Mouse (Mus musculus) liver, adult 2 months (tissue): ENCODE results near the gene Sf3b2. TPM values are rescaled to one million over a fixed set of nuclear protein-coding genes. Genes with fewer than 3 reads are reported as not detected.

Experiments used
- DNase-seq: peaks from one replicate; pipeline ENCODE4 v3.0.0-alpha.2; 2011; ENCODE audit warnings: low read depth, low spot score; ENCODE audit errors: extremely low read depth
- H3K27ac ChIP-seq: fragments of 200-500 bp; replicated peaks from 2 replicates; pipeline ENCODE4 v1.5.1; 2012; ENCODE audit warnings: low read depth, mild to moderate bottlenecking, control low read depth, inconsistent platforms, low read length; ENCODE audit not compliant: insufficient read depth
- H3K27me3 ChIP-seq: fragments of 200-500 bp; 2 replicates; pipeline ENCODE4 v1.6.1; 2012; ENCODE audit warnings: mild to moderate bottlenecking, moderate library complexity, low read length, inconsistent platforms; ENCODE audit not compliant: control insufficient read depth, insufficient read depth
- H3K36me3 ChIP-seq: fragments of 200-500 bp; 2 replicates; pipeline ENCODE4 v1.6.1; 2012; ENCODE audit warnings: low read length, inconsistent platforms; ENCODE audit not compliant: control insufficient read depth, insufficient read depth
- H3K4me1 ChIP-seq: fragments of 200-500 bp; 2 replicates; pipeline ENCODE4 v1.6.1; 2011; ENCODE audit warnings: low read length; ENCODE audit not compliant: control insufficient read depth, insufficient read depth
- H3K4me3 ChIP-seq: fragments of 200-500 bp; 2 replicates; pipeline ENCODE4 v1.5.1; 2011; ENCODE audit warnings: low read depth, mild to moderate bottlenecking, control low read depth, low read length, moderate library complexity; ENCODE audit not compliant: insufficient read depth
- H3K79me2 ChIP-seq: fragments of 200-500 bp; 2 replicates; pipeline ENCODE4 v1.6.1; 2012; ENCODE audit warnings: inconsistent platforms, mild to moderate bottlenecking, low read length, moderate library complexity; ENCODE audit not compliant: control insufficient read depth, insufficient read depth
- H3K9ac ChIP-seq: fragments of 200-500 bp; 2 replicates; pipeline ENCODE4 v1.6.1; 2012; ENCODE audit warnings: low read depth, mild to moderate bottlenecking, control low read depth, inconsistent platforms, low read length
- CTCF ChIP-seq: fragments of 200-500 bp; IDR thresholded peaks from 2 replicates; pipeline ENCODE4 v1.5.1; 2011; ENCODE audit warnings: low read depth, low read length, control low read depth
- POLR2A ChIP-seq: fragments of 200-500 bp; IDR thresholded peaks from 2 replicates; pipeline ENCODE4 v1.6.1; 2011; ENCODE audit warnings: low read length, control low read depth; ENCODE audit not compliant: insufficient read depth; ENCODE audit errors: extremely low read depth
- WGBS: fragments of 180-500 bp; shearing (Covaris S2); methylation state at CpG from one replicate; pipeline ENCODE4 v1.1.7; 2018; 5-methylcytosine and 5-hydroxymethylcytosine counted together
- polyA plus RNA-seq: library from polyadenylated mRNA; depleted of rRNA; stranded (reverse); fragments of >200 nt; gene quantifications from 2 replicates; pipeline ENCODE4 v1.2.3, GENCODE M21; 2012
- total RNA-seq: library from RNA; depleted of rRNA; stranded (reverse); fragments of >200 nt; gene quantifications from 2 replicates; pipeline ENCODE4 v1.2.3, GENCODE M21; 2014

Sf3b2 gene
- total and polyA plus RNA-seq, 2 experiments, result 60.0 to 61.4 TPM

DNA sequence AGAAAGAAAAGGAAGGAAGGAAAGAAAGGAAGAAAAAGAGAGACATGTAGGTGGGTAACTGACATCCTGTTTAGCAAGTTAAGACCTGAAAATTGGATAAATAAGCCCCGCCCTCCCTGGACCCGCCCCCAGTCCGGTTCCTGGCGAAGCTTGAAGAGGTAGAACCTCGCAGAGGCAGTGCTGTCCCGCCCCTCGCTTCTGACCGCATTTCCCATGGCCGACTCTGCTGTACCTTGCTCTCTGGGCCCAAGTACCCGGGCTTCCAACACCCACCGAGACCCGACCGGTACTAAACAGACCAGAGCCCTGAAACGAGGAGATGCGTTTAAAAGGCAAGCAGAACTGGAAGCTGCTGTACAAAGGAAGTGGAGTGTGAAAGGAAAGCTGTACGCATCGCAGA is 28.5 kb upstream of the Sf3b2 start:
- H3K4me1 ChIP-seq, result no peaks in the 10 kb centered on the region
- H3K36me3 ChIP-seq, result no peaks in the 10 kb centered on the region
- H3K27ac ChIP-seq, result no peak overlapping the region
- no peak for DNase-seq
- H3K79me2 ChIP-seq, result no peaks in the 10 kb centered on the region
- no peaks in the 10 kb centered on the region for H3K27me3 ChIP-seq
- no peak overlapping the region for H3K4me3 ChIP-seq
- no peak overlapping the region for H3K9ac ChIP-seq
- no peak for TF ChIP-seq CTCF
- TF ChIP-seq POLR2A, result no peak
- WGBS, result 40% methylated on average over 17 of the region's 17 CpGs

DNA sequence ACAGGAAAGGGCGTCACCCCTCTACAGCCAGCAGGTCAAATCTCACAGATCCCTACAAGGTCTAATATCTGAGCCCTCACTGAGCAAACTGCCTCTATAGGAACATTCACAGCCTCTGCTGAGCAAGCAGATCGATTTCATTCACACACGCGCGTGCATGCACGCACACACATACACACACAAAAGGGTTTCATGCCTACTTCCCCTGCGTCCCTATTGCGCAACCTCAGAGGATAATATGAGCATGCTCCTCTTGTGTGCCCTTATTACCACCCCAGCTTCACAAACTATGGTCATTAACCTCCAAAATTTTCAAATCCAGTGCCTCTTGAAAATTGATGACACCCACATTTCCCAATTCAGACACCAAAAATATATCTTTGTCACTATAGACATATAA is 17.9 kb upstream of the Sf3b2 start:
- Histone ChIP-seq H3K36me3 (no peaks in the 10 kb centered on the region), H3K4me1 (no peaks in the 10 kb centered on the region), H3K27ac (no peak overlapping the region), H3K4me3 (no peak overlapping the region), H3K9ac (no peak overlapping the region), H3K27me3 (no peaks in the 10 kb centered on the region), H3K79me2 (no peaks in the 10 kb centered on the region)
- TF ChIP-seq CTCF, result no peak
- no peak for TF ChIP-seq POLR2A
- 82% methylated on average over 8 of the region's 8 CpGs for WGBS
- no peak for DNase-seq

DNA sequence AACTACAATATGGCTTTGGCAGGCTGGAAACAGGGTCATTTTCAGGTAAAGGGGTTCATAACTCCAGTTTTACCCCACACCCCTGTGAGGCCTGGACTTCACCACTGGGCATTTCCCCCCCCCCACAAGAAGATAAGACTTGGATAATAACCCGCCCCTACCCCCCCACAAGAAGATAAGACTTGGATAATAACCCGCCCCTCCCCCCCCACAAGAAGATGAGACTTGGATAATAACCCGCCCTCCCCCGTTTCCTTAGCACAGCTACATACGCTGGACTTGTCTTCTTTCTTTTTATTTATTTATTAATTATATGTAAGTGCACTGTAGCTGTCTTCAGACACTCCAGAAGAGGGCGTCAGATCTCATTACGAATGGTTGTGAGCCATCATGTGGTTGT is 13.8 kb upstream of the Sf3b2 start:
- H3K9ac ChIP-seq, result no peak overlapping the region
- DNase-seq, result no peak
- H3K4me1 ChIP-seq, result no peaks in the 10 kb centered on the region
- H3K36me3 ChIP-seq, result no peaks in the 10 kb centered on the region
- H3K4me3 ChIP-seq, result no peak overlapping the region
- no peaks in the 10 kb centered on the region for H3K79me2 ChIP-seq
- H3K27ac ChIP-seq, result no peak overlapping the region
- H3K27me3 ChIP-seq, result peaks cover 11% of the 10 kb centered on the region
- WGBS, result 82% methylated on average over 7 of the region's 7 CpGs
- TF ChIP-seq POLR2A (no peak), CTCF (no peak)

DNA sequence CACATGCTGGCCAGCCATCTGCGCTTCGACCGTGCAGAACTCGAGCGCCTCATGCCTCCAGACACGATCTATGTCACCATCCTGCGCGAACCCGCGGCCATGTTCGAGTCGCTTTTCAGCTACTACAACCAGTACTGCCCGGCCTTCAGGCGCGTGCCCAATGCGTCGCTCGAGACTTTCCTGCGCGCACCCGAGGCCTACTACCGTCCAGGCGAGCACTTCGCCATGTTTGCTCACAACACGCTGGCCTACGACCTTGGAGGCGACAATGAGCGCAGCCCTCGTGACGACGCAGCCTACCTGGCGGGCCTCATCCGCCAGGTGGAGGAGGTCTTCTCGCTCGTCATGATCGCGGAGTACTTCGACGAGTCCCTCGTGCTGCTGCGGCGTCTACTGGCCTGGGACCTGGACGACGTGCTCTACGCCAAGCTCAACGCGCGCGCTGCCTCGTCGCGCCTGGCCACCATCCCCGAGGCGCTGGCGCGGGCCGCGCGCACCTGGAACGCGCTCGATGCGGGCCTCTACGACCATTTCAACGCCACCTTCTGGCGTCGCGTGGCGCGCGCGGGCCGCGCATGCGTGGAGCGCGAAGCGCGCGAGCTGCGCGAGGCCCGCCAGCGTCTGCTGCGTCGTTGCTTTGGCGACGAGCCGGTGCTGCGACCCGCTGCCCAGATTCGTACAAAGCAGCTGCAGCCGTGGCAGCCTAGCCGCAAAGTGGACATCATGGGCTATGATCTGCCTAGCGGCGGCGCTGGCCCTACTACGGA is 11.9 kb upstream of the Sf3b2 start:
- no peaks in the 10 kb centered on the region for H3K79me2 ChIP-seq
- H3K9ac ChIP-seq, result no peak overlapping the region
- H3K36me3 ChIP-seq, result no peaks in the 10 kb centered on the region
- TF ChIP-seq CTCF, result no peak
- no peak overlapping the region for H3K27ac ChIP-seq
- H3K4me1 ChIP-seq, result no peaks in the 10 kb centered on the region
- peaks cover 11% of the 10 kb centered on the region for H3K27me3 ChIP-seq
- DNase-seq, result no peak
- peak overlapping the region; percentile 32; the same call in 1 of the 2 replicates for H3K4me3 ChIP-seq
- WGBS, result 31% methylated on average over 98 of the region's 98 CpGs

DNA sequence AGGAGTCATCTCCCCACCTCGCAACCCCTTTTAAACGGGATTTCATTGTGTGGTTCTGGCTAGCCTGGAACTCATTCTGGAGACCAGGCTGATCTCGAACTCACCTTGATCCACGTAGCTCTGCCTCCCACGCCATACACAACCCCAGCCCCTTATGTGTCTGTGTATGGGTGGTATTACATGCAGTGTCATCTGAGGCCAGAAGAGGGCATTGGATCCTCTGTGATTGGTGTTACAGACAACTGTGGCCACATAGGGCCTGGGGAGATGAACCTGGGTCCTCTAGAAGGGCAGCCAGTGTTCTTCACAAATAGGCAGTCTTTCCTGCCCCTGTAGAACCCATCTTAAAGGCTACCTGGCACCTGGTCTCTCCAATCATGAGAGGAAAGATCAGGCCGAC is 11.0 kb upstream of the Sf3b2 start:
- Histone ChIP-seq H3K9ac (no peak overlapping the region), H3K4me1 (no peaks in the 10 kb centered on the region), H3K36me3 (no peaks in the 10 kb centered on the region), H3K27ac (no peak overlapping the region), H3K27me3 (peaks cover 11% of the 10 kb centered on the region), H3K79me2 (no peaks in the 10 kb centered on the region), H3K4me3 (no peak overlapping the region)
- TF ChIP-seq CTCF (no peak), POLR2A (no peak)
- WGBS, result 86% methylated on average over 6 of the region's 6 CpGs
- no peak for DNase-seq

DNA sequence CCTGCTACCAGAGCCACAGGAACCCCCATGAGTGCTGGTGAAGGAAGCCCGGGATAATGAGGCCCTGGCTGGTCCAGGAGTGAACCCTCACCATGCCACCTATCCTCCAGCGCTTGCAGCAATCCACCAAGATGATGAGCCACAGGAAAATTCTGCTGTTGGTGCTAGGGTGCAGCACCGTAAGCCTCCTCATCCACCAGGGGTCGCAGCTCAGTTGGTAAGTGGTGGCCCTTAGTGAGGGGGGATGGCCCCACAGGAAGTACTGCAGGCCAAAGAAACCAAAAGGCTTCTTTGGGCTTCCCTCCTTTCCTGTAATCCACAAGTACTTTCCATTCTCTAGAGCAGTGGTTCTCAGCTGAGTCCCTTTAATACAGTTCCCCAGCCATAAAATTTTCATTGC is 7.2 kb upstream of the Sf3b2 start:
- Histone ChIP-seq H3K4me1 (no peaks in the 10 kb centered on the region), H3K27ac (no peak overlapping the region), H3K36me3 (no peaks in the 10 kb centered on the region), H3K4me3 (no peak overlapping the region), H3K27me3 (peaks cover 11% of the 10 kb centered on the region), H3K79me2 (no peaks in the 10 kb centered on the region), H3K9ac (no peak overlapping the region)
- WGBS, result 28% methylated on average over 4 of the region's 4 CpGs
- no peak for DNase-seq
- TF ChIP-seq POLR2A (no peak), CTCF (peak; percentile 68)
